In genomic region chr4:146941691-146942090, GRCm38 (mm10) we compare ENCODE assay signal across 18 mouse cellular contexts. TPM values are rescaled to one million over a fixed set of nuclear protein-coding genes. Genes with fewer than 3 reads are reported as not detected.
"Had no signal": no experiment of that assay in that cellular context is flagged by ENCODE, and none has a peak within 500 bp of the region (broad histone marks: within the 10 kb centered on the region; RNA-seq: fewer than 3 reads in every experiment).

No protein-coding gene starts in this region.

RNA-seq across cellular contexts. Expression of gene Zfp989, which starts 30.1 kb away (rescaled TPM):
- polyA plus RNA-seq: gonadal fat pad, adult 2 months; heart, adult 2 months; heart, embryonic 14.5 days; heart, embryonic 16.5 days; hindbrain, embryonic 10.5 days; hindbrain, embryonic 12.5 days; intestine, embryonic 15.5 days; intestine, postnatal 0 days; kidney, embryonic 14.5 days; limb, embryonic 10.5 days; limb, embryonic 12.5 days; liver, embryonic 11.5 days; liver, embryonic 16.5 days had no signal

RNA-seq across cellular contexts. Expression of gene Gm21411, which starts 32.3 kb away (rescaled TPM):
- polyA plus RNA-seq: gonadal fat pad, adult 2 months; heart, adult 2 months; heart, embryonic 14.5 days; heart, embryonic 16.5 days; hindbrain, embryonic 10.5 days; hindbrain, embryonic 12.5 days; hindbrain, embryonic 14.5 days; hindbrain, embryonic 16.5 days; intestine, embryonic 15.5 days; intestine, postnatal 0 days; kidney, embryonic 14.5 days; kidney, embryonic 16.5 days; limb, embryonic 10.5 days; limb, embryonic 12.5 days; limb, embryonic 14.5 days; liver, embryonic 11.5 days; liver, embryonic 14.5 days; liver, embryonic 16.5 days had no signal
